Mouse (Mus musculus) c-Kit-positive CD71-positive TER-119-negative erythroid progenitor cells, embryonic 14.5 days (primary cell): ENCODE measurements around the gene Enkd1.

ENCODE experiments used
- DNase-seq: peaks from one replicate; pipeline ENCODE4 v3.0.0-alpha.2; 2013; ENCODE audit warnings: low read depth

The Enkd1 gene

GRCm38 (mm10) chr8:105657641-105658040, 50.4 kb downstream of the Enkd1 start:
- DNase-seq, result no peak
